Mouse (Mus musculus) erythroblast, embryonic 14.5 days (primary cell): Measurements from ENCODE around the gene Cdkn2aip.

Experiments used
- GATA1 ChIP-seq: IDR thresholded peaks from 2 replicates; pipeline ENCODE4 v1.6.1; 2012; ENCODE audit warnings: low read length, inconsistent platforms, mixed read lengths
- TAL1 ChIP-seq: IDR thresholded peaks from 3 replicates; pipeline ENCODE4 v1.6.1; 2012; ENCODE audit warnings: low read length, inconsistent platforms, mixed read lengths

DNA sequence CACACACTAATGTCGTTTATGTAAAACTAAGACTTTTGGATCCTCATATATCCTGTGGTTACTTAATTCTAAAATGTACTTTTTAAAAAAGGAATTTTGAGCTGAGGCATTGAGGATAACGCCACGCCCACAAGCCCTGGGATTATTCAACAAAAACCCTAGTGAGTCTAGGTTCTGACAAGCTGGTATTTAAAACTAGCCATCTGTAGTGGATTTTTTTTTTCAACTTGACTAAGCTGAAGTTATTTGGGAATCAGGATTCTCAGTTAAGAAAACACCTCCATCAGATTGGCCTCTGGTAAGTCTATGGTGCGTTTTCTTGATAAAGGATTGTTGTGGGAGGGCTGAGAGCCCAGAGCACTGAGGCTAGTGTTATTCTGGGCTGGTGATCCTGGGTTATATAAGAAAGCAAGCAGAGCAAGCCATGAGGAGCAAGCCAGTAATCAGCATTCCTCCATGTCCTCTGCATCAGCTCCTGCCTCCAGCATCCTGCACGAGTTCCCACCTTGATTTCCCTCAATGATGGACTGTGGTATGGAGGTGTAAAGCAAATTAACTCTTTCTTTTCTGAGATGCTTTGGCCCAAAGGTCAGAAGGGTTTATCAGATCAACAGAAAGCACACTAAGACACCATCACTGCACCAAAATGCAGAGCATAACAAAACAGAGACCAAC is 18.2 kb downstream of the Cdkn2aip start:
- TF ChIP-seq TAL1 (no peak), GATA1 (no peak)
